Mouse (Mus musculus): ENCODE results near the gene Kpna7.

- TF ChIP-seq CTCF (IDR thresholded peaks at IDR 0.05; ENCODE audit: borderline replicate concordance, insufficient read depth, low read length) = no peak
- no peak for TF ChIP-seq POLR2A (IDR thresholded peaks at IDR 0.05; ENCODE audit: low read depth, low read length)
Measured at GRCm38 (mm10) chr5:144964872-144965638, 118.8 kb downstream of the Kpna7 start.

All from embryonic fibroblast, embryonic 13.5 days (primary cell).